Mouse (Mus musculus) frontal cortex, adult 2 months (tissue): Measurements from ENCODE around the gene Supt6. TPM values are rescaled to one million over a fixed set of nuclear protein-coding genes. Genes with fewer than 3 reads are reported as not detected.

ENCODE experiments used
- DNase-seq, 2 experiments: peaks; one replicate each; pipeline ENCODE4 v3.0.0; 2022; ENCODE audit warnings: low spot score in 1 of 2; ENCODE audit errors: extremely low spot score in 1 of 2
- polyA plus RNA-seq: library from polyadenylated mRNA; depleted of rRNA; stranded (reverse); fragments of >200 nt; gene quantifications from 2 replicates; pipeline ENCODE4 v1.2.3, GENCODE M21; 2012

Supt6 gene
- polyA plus RNA-seq, 1 experiment, result 45.4 TPM

DNA sequence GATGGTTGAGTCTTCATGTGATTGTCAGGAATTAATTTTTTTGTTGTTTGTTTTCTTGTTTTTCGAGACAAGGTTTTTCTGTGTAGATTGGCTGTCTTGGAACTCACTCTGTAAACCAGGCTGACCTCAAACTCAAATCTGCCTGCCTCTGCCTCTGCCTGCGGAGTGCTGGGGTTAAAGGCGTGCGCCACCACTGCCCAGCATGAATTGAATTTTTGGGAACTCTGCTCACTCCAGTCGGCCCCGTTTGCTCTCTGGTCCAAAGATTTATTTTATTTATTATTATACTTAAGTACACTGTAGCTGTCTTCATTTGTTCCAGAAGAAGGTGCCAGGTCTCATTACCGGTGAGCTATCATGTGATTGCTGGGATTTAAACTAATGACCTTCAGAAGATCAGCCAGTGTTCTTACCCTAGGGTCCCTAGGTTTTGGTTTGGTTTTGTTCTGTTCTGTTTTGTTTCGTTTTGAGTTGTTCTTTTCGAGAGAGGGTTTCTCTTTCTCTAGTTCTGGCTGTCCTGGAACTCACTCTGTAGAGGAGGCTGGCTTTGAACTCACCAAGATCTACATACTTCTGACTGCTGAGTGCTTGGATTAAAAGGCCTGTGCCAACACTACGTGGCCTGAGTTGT is 61.8 kb downstream of the Supt6 start:
- no peak for DNase-seq

GRCm38 (mm10) chr11:78182961-78183844 is 62.6 kb downstream of the Supt6 start, which contains the start of gene Rpl23a:
Gene Rpl23a (minus strand): TSS chr11:78183584.
- DNase-seq, result peak; percentile 89 to 93

DNA sequence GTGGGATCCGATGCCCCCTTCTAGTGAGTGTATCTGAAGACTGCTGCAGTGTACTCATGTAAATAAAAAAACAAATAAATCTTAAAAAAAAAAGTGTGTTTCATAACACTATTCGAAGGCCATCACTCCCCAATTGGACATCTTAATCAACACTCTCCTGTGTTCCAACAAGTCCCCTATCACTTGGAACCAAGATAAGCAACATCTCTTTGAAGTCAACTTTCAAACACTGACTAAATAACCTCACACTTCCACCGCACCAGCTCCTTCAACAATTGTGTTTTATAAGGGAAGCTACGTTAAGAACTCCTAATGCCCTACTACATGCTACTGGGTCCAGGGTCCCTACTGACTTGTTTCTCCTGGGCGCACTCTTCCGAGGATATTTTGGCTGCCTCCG is 63.3 kb downstream of the Supt6 start:
- DNase-seq, result no peak

DNA sequence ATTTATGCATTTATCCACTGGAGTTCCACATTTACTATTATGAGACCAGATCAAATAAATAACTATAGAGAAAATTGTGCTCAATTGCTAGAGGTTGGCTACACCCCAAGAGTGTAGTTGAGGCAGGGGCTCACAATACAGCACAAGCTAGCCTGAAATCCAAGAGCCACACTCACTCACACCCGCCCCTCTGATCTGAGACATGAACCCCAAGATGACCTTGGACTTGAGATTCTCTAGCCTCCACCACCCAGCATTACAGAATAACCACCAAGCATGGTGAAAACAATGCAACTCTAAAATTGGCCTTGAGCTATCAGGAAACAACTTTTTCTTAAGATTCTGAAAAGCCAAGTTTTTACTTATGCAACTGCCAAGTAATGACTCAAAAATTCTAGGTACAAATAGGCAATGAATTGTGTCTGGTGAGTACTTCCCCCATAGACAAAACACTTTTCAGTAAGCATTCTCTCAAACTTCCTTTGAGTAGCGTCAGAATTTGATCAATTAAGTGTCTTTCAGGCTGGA is 63.9 kb downstream of the Supt6 start:
- no peak for DNase-seq

GRCm38 (mm10) chr11:78180081-78180761 is 65.6 kb downstream of the Supt6 start:
- no peak for DNase-seq

- DNase-seq, result no peak
Observed at GRCm38 (mm10) chr11:78179438-78179999, 66.3 kb downstream of the Supt6 start.

GRCm38 (mm10) chr11:78178859-78179437 is 66.8 kb downstream of the Supt6 start:
- no peak for DNase-seq

- peak; percentile 87 to 97 for DNase-seq
Observed at GRCm38 (mm10) chr11:78177903-78178858, 67.6 kb downstream of the Supt6 start.

GRCm38 (mm10) chr11:78177437-78177836 is 68.3 kb downstream of the Supt6 start:
- no peak for DNase-seq

DNA sequence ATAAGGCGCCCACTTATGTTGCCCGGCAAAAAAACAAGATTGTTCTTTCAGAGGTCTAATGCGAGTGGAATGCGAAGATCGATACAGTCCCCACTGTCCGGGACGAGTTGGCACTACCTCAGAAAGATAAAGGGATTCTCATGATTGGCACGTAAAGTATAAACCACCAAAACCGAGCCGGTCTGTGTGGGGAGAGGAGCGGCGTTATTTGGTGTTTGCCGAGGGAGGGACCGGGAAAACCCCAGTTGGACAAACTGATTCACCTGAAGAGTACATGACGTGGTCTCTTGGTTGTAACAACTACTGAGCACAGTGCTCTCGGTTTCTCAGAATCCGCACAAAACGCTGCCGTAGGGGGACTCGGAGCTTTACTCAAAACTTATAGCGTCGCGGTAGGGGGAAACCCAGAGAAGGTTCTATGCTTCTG is 68.9 kb downstream of the Supt6 start:
- no peak for DNase-seq

- DNase-seq, result peak in 1 of 2 experiments; percentile 81
Observed at GRCm38 (mm10) chr11:78176402-78176862, 69.4 kb downstream of the Supt6 start, which contains the start of the genes Nek8 and Tlcd1. Gene Nek8 (minus strand): TSS chr11:78176675. Gene Tlcd1 (plus strand): TSS chr11:78176711.

- DNase-seq, result no peak
Observed at GRCm38 (mm10) chr11:78175771-78176401, 69.9 kb downstream of the Supt6 start.

DNA sequence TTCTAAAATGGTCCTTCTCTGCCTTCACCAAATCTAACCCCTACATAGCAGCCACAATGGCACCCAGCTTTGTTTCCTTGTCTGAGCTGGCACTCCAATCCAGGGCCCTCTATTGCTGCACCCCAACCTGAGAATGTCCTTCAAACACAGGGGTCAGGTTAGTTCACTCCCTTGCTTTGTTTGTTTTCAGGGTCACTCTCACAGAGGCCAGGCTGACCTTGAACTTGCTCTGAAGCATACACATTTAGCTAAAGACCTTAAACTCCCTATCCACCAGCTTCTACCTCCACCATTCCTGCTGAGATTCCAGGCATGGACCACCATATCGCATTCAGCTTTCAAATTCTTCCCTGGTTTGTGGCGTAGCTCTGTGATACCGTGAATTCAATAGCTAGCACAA is 71.3 kb downstream of the Supt6 start:
- no peak for DNase-seq

GRCm38 (mm10) chr11:78172748-78173383 is 72.9 kb downstream of the Supt6 start:
- no peak for DNase-seq

GRCm38 (mm10) chr11:78172034-78172747 is 73.6 kb downstream of the Supt6 start:
- DNase-seq, result no peak

- DNase-seq, result no peak
Observed at GRCm38 (mm10) chr11:78171328-78171727, 74.5 kb downstream of the Supt6 start.

DNA sequence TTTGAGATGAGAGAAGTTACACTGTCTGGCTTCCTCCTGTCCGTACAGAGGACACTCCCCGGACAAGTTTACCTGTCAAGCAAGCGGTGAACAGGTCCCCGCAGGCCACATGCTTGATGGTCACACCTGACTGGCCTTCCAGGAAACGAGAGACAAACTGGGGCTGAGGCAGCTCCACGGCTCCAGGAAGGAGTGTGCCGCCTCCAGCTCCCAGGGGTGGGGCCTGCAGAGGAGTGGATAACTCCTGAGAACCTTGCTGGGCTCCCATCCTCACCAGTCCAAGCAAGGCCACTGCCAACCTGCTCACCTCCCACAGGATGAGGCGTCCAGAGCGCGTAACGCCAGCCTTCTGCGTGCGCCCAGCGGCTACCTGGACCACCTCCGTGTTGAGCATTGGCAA is 75.5 kb downstream of the Supt6 start:
- DNase-seq, result no peak
